Mouse (Mus musculus) liver, embryonic 16.5 days (tissue): ENCODE results near the gene Ebf1. TPM values are rescaled to one million over a fixed set of nuclear protein-coding genes. Genes with fewer than 3 reads are reported as not detected.

Experiments used
- ATAC-seq: fragments of 200-750 bp; cut with Nextera tagmentation; 2 replicates; pipeline ENCODE4 v1.8.0; 2017; ENCODE audit warnings: low read depth, mild to moderate bottlenecking, moderate number of reproducible peaks, moderate library complexity
- H3K27ac ChIP-seq: fragments of 300-500 bp; sonication (generic); 2 replicates; pipeline ENCODE4 v1.5.1; 2014; ENCODE audit warnings: mild to moderate bottlenecking, low read length
- H3K27me3 ChIP-seq: fragments of 300-500 bp; sonication (generic); 2 replicates; pipeline ENCODE4 v1.6.1; 2014; ENCODE audit warnings: low read depth, low read length, mixed read lengths; ENCODE audit not compliant: control insufficient read depth, insufficient read depth
- H3K36me3 ChIP-seq: fragments of 300-500 bp; sonication (generic); 2 replicates; pipeline ENCODE4 v1.6.1; 2014; ENCODE audit warnings: mild to moderate bottlenecking; ENCODE audit not compliant: control insufficient read depth, insufficient read depth
- H3K4me1 ChIP-seq: fragments of 300-500 bp; sonication (generic); 2 replicates; pipeline ENCODE4 v1.6.1; 2014; ENCODE audit warnings: low read depth, low read length, mixed read lengths; ENCODE audit not compliant: control insufficient read depth
- H3K4me2 ChIP-seq: fragments of 300-500 bp; sonication (generic); 2 replicates; pipeline ENCODE4 v1.6.1; 2014; ENCODE audit warnings: low read depth, low read length, mixed read lengths
- H3K4me3 ChIP-seq: fragments of 300-500 bp; sonication (generic); 2 replicates; pipeline ENCODE4 v1.5.1; 2014; ENCODE audit warnings: low read depth, mild to moderate bottlenecking, low read length
- H3K9ac ChIP-seq: fragments of 300-500 bp; sonication (generic); 2 replicates; pipeline ENCODE4 v1.6.1; 2014; ENCODE audit warnings: low read depth, low read length
- H3K9me3 ChIP-seq: fragments of 300-500 bp; sonication (generic); replicated peaks from 2 replicates; pipeline ENCODE4 v1.6.1; 2016; ENCODE audit warnings: low read length; ENCODE audit not compliant: control insufficient read depth
- WGBS: fragments of 180-500 bp; shearing (Covaris S2); extraction: QIAGEN DNeasy Blood & Tissue Kit; methylation state at CpG from one replicate; pipeline ENCODE4 v1.1.7; 2014; ENCODE audit not compliant: insufficient replicate concordance; 5-methylcytosine and 5-hydroxymethylcytosine counted together
- polyA plus RNA-seq: library from polyadenylated mRNA; unstranded; fragments of >200 nt; fragmentation: Nextera tagmentation; extraction: Ambion mirVana; gene quantifications from 2 replicates; pipeline ENCODE4 v1.2.1, GENCODE M21; 2015

Gene Ebf1
- polyA plus RNA-seq, 1 experiment from 2014 or later, result 2.8 TPM

- ATAC-seq, result no peak
- no peaks in the 10 kb centered on the region for H3K9me3 ChIP-seq
- H3K4me3 ChIP-seq, result no peak overlapping the region
- H3K27me3 ChIP-seq, result no peaks in the 10 kb centered on the region
- H3K4me1 ChIP-seq, result no peaks in the 10 kb centered on the region
- 43% methylated on average over 2 of the region's 2 CpGs for WGBS
- H3K27ac ChIP-seq, result no peak overlapping the region
- H3K9ac ChIP-seq, result no peak overlapping the region
- H3K4me2 ChIP-seq, result no peak overlapping the region
- H3K36me3 ChIP-seq, result no peaks in the 10 kb centered on the region
Observed at GRCm38 (mm10) chr11:44641496-44641895, 24.4 kb downstream of the Ebf1 start.

DNA sequence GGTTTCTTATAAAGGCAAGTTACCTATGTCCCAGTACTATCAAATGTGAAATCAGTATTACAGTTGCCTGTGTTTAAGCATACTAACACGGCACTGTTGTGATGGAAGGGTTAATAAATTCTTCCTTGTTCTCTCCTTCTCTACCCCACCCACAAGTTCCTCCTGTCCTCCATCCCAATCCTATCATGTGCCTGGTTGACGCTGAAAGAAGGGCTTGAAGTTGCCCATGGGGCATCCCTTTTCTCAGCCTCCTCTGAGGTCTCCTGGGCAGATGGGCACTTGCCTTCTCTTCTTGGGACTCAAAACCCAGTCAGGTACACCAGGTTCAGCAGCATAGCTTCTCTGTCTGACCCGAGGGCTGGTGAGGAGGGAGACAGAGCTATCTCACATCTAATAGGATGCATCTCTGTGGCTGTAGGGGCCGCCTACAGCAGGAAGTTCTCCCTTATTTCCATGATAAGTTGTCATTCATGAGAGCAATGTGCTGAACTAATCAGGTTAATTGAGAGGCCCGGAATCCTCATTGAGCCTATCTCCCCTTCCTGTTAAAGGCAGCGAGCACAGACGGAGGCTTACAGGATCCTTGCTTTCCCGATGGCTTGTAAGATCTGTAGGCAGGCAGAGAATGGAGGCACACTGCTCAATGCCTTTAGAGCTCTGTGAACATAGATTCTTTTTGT lies 37.4 kb downstream of the Ebf1 start:
- H3K4me1 ChIP-seq, result no peaks in the 10 kb centered on the region
- no peak for ATAC-seq
- no peak overlapping the region for H3K4me2 ChIP-seq
- H3K27ac ChIP-seq, result no peak overlapping the region
- H3K36me3 ChIP-seq, result no peaks in the 10 kb centered on the region
- no peak overlapping the region for H3K4me3 ChIP-seq
- H3K9ac ChIP-seq, result no peak overlapping the region
- 52% methylated on average over 8 of the region's 8 CpGs for WGBS
- no peaks in the 10 kb centered on the region for H3K27me3 ChIP-seq
- no peaks in the 10 kb centered on the region for H3K9me3 ChIP-seq

- no peak overlapping the region for H3K9ac ChIP-seq
- 71% methylated on average over 5 of the region's 5 CpGs for WGBS
- H3K4me1 ChIP-seq, result no peaks in the 10 kb centered on the region
- H3K9me3 ChIP-seq, result no peaks in the 10 kb centered on the region
- H3K4me2 ChIP-seq, result no peak overlapping the region
- H3K4me3 ChIP-seq, result no peak overlapping the region
- H3K36me3 ChIP-seq, result no peaks in the 10 kb centered on the region
- H3K27ac ChIP-seq, result no peak overlapping the region
- H3K27me3 ChIP-seq, result no peaks in the 10 kb centered on the region
- no peak for ATAC-seq
Observed at GRCm38 (mm10) chr11:44655468-44655867, 38.4 kb downstream of the Ebf1 start.

DNA sequence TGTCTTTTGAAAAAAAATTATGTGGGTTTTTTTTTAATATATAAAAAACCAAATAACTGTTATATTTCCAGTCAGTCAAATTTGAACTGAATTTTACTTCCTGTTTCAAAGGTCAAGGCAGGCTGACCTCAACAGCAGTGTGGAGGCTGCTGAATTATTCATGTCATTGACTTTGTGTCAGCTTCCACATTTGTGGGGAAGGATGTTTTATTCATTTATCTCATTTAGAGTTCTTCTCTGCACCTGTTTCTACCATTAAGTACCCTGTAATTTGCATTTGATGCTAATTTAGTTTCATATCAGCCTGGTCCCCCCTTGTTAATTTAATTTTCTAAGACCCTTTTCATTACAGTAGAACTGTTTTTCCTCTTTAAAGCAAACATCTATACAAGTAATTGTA lies 39.8 kb downstream of the Ebf1 start:
- Histone ChIP-seq H3K4me2 (no peak overlapping the region), H3K27me3 (no peaks in the 10 kb centered on the region), H3K9me3 (no peaks in the 10 kb centered on the region), H3K36me3 (no peaks in the 10 kb centered on the region), H3K4me3 (no peak overlapping the region), H3K9ac (no peak overlapping the region), H3K4me1 (no peaks in the 10 kb centered on the region), H3K27ac (no peak overlapping the region)
- no peak for ATAC-seq

DNA sequence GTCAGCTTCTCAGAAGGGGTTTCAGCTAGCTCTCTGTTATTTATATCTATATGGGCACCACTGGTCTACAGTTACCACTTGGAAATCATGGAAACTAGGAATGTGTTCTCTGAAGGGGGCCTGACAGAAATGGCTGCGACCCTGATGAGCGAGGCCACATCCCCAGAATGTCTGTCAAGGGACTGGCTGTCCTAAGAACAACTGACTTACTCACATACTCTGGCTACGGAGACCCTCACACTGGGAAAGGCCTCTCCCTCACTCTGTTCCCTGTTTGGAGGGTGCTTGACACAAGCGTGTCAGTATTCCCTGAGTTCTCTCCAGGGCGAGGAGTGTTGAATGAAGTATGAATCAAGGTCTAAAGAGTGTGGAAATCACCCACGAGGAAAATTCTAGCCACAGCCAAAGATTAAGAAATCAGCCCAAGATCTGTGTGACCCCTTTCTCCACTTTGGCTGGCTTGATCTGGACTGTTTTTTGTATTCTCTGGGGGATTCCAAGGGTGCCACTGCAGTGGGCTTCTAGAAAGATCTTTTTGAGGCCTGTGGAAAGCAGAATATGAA lies 40.8 kb downstream of the Ebf1 start:
- Histone ChIP-seq H3K36me3 (no peaks in the 10 kb centered on the region), H3K9ac (no peak overlapping the region), H3K9me3 (no peaks in the 10 kb centered on the region), H3K4me3 (no peak overlapping the region), H3K4me1 (no peaks in the 10 kb centered on the region), H3K4me2 (no peak overlapping the region), H3K27me3 (no peaks in the 10 kb centered on the region), H3K27ac (no peak overlapping the region)
- no peak for ATAC-seq
- 52% methylated on average over 6 of the region's 6 CpGs for WGBS

DNA sequence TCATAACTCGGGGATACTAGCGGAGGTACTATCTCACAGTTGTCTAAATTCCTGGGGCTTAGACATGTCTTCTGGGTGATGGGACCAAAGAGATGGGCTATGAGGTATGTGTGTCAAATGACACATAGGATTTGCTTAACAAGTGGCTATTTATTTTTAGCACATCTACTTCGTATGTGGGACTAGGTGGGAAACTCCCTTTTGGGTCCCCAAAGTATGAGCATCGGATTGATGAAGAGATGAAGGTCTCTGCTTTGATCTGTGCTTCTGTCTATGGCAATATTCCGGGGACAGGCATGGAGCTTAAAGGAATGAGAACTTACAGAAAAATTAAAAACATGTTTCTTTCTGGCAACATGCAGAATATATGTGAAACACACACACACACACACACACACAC lies 44.8 kb downstream of the Ebf1 start:
- H3K4me1 ChIP-seq, result no peaks in the 10 kb centered on the region
- no peaks in the 10 kb centered on the region for H3K9me3 ChIP-seq
- H3K27me3 ChIP-seq, result no peaks in the 10 kb centered on the region
- no peak for ATAC-seq
- WGBS, result 58% methylated on average over 5 of the region's 5 CpGs
- no peaks in the 10 kb centered on the region for H3K36me3 ChIP-seq
- no peak overlapping the region for H3K4me3 ChIP-seq
- no peak overlapping the region for H3K4me2 ChIP-seq
- H3K27ac ChIP-seq, result no peak overlapping the region
- H3K9ac ChIP-seq, result no peak overlapping the region

- Histone ChIP-seq H3K9me3 (no peaks in the 10 kb centered on the region), H3K4me1 (no peaks in the 10 kb centered on the region), H3K27ac (no peak overlapping the region), H3K4me3 (no peak overlapping the region), H3K27me3 (no peaks in the 10 kb centered on the region), H3K36me3 (no peaks in the 10 kb centered on the region), H3K4me2 (no peak overlapping the region), H3K9ac (no peak overlapping the region)
- 49% methylated on average over 4 of the region's 4 CpGs for WGBS
- ATAC-seq, result no peak
Observed at GRCm38 (mm10) chr11:44663609-44664141, 46.6 kb downstream of the Ebf1 start.

GRCm38 (mm10) chr11:44665156-44665682 lies 48.1 kb downstream of the Ebf1 start:
- Histone ChIP-seq H3K4me3 (peak overlapping the region; percentile 23), H3K27me3 (no peaks in the 10 kb centered on the region), H3K9ac (peak overlapping the region; percentile 7; the same call in 1 of the 2 replicates), H3K27ac (no peak overlapping the region), H3K9me3 (no peaks in the 10 kb centered on the region), H3K4me1 (no peaks in the 10 kb centered on the region), H3K36me3 (no peaks in the 10 kb centered on the region), H3K4me2 (peak overlapping the region; percentile 33)
- ATAC-seq, result no peak
- 7% methylated on average over 18 of the region's 18 CpGs for WGBS

DNA sequence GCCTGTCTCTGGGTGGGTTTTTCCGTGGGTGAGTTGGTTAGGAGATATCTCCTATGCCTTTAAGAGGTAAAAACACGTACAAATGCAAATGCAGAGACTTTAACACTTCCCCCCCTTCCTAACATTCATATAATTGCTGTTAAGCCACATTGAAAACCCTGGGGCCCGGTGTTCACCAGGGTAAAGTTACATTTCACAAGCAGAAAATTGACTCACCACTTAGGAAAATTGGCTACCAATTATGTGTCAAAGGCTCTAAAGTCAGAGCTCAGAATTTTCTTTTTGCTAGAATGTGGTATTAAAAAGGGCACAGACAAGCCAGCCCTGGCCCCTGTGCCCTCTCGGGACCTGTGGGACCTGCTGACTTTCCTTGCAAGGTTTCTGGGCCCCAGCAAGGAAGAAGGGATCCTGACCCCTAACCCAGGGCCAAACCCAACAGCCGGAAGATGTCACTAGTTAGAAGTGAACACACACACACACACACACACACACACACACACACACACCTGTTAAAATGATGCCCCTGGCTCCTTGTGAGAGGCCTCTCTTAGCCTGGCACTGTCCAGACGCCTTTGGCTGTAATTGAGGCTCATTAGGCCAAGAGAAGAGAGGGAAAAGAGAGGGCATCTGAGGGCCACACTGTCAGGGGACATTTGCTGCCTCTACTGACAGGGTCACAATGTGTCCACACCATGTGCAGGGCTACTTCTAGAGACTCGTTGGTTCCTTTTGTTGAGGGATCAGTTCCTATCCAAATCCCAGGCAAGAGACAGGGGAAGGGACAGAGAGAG lies 48.8 kb downstream of the Ebf1 start:
- no peak overlapping the region for H3K27ac ChIP-seq
- H3K4me1 ChIP-seq, result no peaks in the 10 kb centered on the region
- H3K9ac ChIP-seq, result no peak overlapping the region
- H3K4me2 ChIP-seq, result no peak overlapping the region
- H3K4me3 ChIP-seq, result no peak overlapping the region
- WGBS, result 36% methylated on average over 7 of the region's 7 CpGs
- H3K27me3 ChIP-seq, result no peaks in the 10 kb centered on the region
- H3K9me3 ChIP-seq, result no peaks in the 10 kb centered on the region
- no peaks in the 10 kb centered on the region for H3K36me3 ChIP-seq
- ATAC-seq, result no peak
